Mouse (Mus musculus) CH12.LX (cell line): ENCODE measurements at regions not wholly inside any gene's neighbourhood (a gene's known extent, or its start where the extent isn't known, plus 50 kb on each side); places are given as distances from the start of the nearest gene placed in this dataset.

ENCODE experiments used
- DNase-seq: peaks from one replicate; pipeline ENCODE4 v3.0.0-alpha.2; 2013; ENCODE audit errors: extremely low read depth
- H3K27ac ChIP-seq: 2 replicates; pipeline ENCODE4 v1.5.1; 2012; ENCODE audit warnings: low read depth, mild to moderate bottlenecking, control low read depth, moderate library complexity; ENCODE audit not compliant: insufficient read depth
- H3K27me3 ChIP-seq: replicated peaks from 2 replicates; pipeline ENCODE3; 2012; ENCODE audit warnings: inconsistent platforms
- H3K36me3 ChIP-seq, 2 experiments: replicated peaks in 1 of 2; 2 replicates each; pipeline versions ENCODE3 to v1.6.1; 2012; ENCODE audit warnings: inconsistent platforms in 1 of 2, low read length in 1 of 2, mild to moderate bottlenecking in 1 of 2, mixed read lengths in 1 of 2, moderate library complexity in 1 of 2; ENCODE audit not compliant: control insufficient read depth in 1 of 2, insufficient read depth in 1 of 2
- H3K4me1 ChIP-seq, 2 experiments: 2 replicates each; pipeline ENCODE4 v1.6.1; 2012; ENCODE audit warnings: inconsistent platforms in 1 of 2, moderate library complexity in 1 of 2; ENCODE audit not compliant: insufficient read depth in 2 of 2, control insufficient read depth in 1 of 2
- H3K4me2 ChIP-seq: 2 replicates; pipeline ENCODE4 v1.6.1; 2012; ENCODE audit warnings: low read depth, mild to moderate bottlenecking, control low read depth; ENCODE audit not compliant: poor library complexity, insufficient read depth, severe bottlenecking
- H3K4me3 ChIP-seq, 3 experiments: fragments of 150-350 bp in 1 of 3; sonication (generic) in 1 of 3; replicated peaks in 1 of 3; 2 replicates each; pipeline versions ENCODE3 to v1.5.1; 2011 to 2012; ENCODE audit warnings: low read depth in 2 of 3, low read length in 2 of 3, mild to moderate bottlenecking in 2 of 3, moderate library complexity in 2 of 3, control low read depth in 1 of 3, improper control_type of control experiment in 1 of 3, inconsistent platforms in 1 of 3, mixed read lengths in 1 of 3; ENCODE audit not compliant: poor library complexity in 1 of 3
- H3K79me2 ChIP-seq: replicated peaks from 2 replicates; pipeline ENCODE4 v1.6.1; 2012; ENCODE audit warnings: mild to moderate bottlenecking, moderate library complexity; ENCODE audit not compliant: control insufficient read depth, poor library complexity, insufficient read depth, severe bottlenecking; ENCODE audit errors: extremely low read depth
- H3K9ac ChIP-seq: 2 replicates; pipeline ENCODE4 v1.6.1; 2012; ENCODE audit warnings: low read depth, mild to moderate bottlenecking, control low read depth, moderate library complexity; ENCODE audit not compliant: insufficient read depth
- H3K9me3 ChIP-seq: replicated peaks from 2 replicates; pipeline ENCODE3; 2012; ENCODE audit warnings: low read length, inconsistent platforms, mixed read lengths
- CHD1 ChIP-seq: IDR thresholded peaks from 2 replicates; pipeline ENCODE4 v1.6.1; 2012; ENCODE audit warnings: low read depth, low read length, improper control_type of control experiment, inconsistent platforms
- CHD2 ChIP-seq: IDR thresholded peaks from 2 replicates; pipeline ENCODE4 v1.6.1; 2011; ENCODE audit warnings: low read length, improper control_type of control experiment
- GABPA ChIP-seq: IDR thresholded peaks from 2 replicates; pipeline ENCODE4 v1.6.1; 2012; ENCODE audit warnings: low read depth, low read length, improper control_type of control experiment, inconsistent platforms; ENCODE audit not compliant: insufficient replicate concordance
- JUND ChIP-seq: conservative IDR thresholded peaks from 2 replicates; pipeline ENCODE4 v1.6.1; 2011; ENCODE audit warnings: low read depth, low read length, improper control_type of control experiment
- MAFK ChIP-seq: IDR thresholded peaks from 2 replicates; pipeline ENCODE4 v1.6.1; 2011; ENCODE audit warnings: low read length, improper control_type of control experiment; ENCODE audit not compliant: insufficient replicate concordance
- MAZ ChIP-seq: IDR thresholded peaks from 2 replicates; pipeline ENCODE4 v1.6.1; 2012; ENCODE audit warnings: low read depth, mild to moderate bottlenecking, inconsistent platforms, low read length, improper control_type of control experiment, moderate library complexity
- RCOR1 ChIP-seq: conservative IDR thresholded peaks from 2 replicates; pipeline ENCODE4 v1.6.1; 2012; ENCODE audit warnings: low read depth, mild to moderate bottlenecking, inconsistent platforms, low read length, improper control_type of control experiment
- SIN3A ChIP-seq: IDR thresholded peaks from 2 replicates; pipeline ENCODE4 v1.6.1; 2012; ENCODE audit warnings: low read length, improper control_type of control experiment, inconsistent platforms
- TBP ChIP-seq: conservative IDR thresholded peaks from 2 replicates; pipeline ENCODE4 v1.6.1; 2011; ENCODE audit warnings: low read depth, low read length, improper control_type of control experiment
- USF2 ChIP-seq: conservative IDR thresholded peaks from 2 replicates; pipeline ENCODE4 v1.6.1; 2011; ENCODE audit warnings: low read depth, low read length, improper control_type of control experiment
- ZMIZ1 ChIP-seq: IDR thresholded peaks from 2 replicates; pipeline ENCODE4 v1.6.1; 2012; ENCODE audit warnings: low read depth, mild to moderate bottlenecking, inconsistent platforms, low read length, improper control_type of control experiment
- ZNF384 ChIP-seq: IDR thresholded peaks from 2 replicates; pipeline ENCODE4 v1.6.1; 2012; ENCODE audit warnings: low read depth, low read length, improper control_type of control experiment, inconsistent platforms
- dilution Hi-C: fragments of 300-500 bp; cut with MboI; formaldehyde crosslinking; loops from 2 replicates; pipeline ENCODE4 v1.14.3; 2020; ENCODE audit warnings: low sequenced_read_pairs; ENCODE audit not compliant: extremely low pct_unique_long_range_greater_than_20kb, extremely low pct_ligation_motif_present
- in situ Hi-C: fragments of 300-500 bp; cut with MboI; formaldehyde crosslinking; loops from 3 replicates; pipeline ENCODE4 v1.14.3; 2019; ENCODE audit warnings: low sequenced_read_pairs, low pct_ligation_motif_present, low pct_unique_long_range_greater_than_20kb, mixed read lengths

- Histone ChIP-seq H3K9me3 (no peaks in the 10 kb centered on the region), H3K4me3 (no peak overlapping the region), H3K27ac (no peak overlapping the region), H3K9ac (no peak overlapping the region), H3K4me1 (peaks cover 2 to 16% of the 10 kb centered on the region in 2 experiments; a peak in 2 of 4 replicates), H3K79me2 (no peaks in the 10 kb centered on the region), H3K4me2 (no peak overlapping the region), H3K27me3 (no peaks in the 10 kb centered on the region), H3K36me3 (no peaks in the 10 kb centered on the region)
- TF ChIP-seq CHD1 (no peak), MAZ (no peak), JUND (no peak), GABPA (no peak), SIN3A (no peak), RCOR1 (no peak), TBP (no peak), ZMIZ1 (no peak), USF2 (no peak), MAFK (no peak), CHD2 (no peak)
- DNase-seq, result no peak
- in situ Hi-C loops, result no loop called here
- dilution Hi-C loops, result no loop called here
Observed at GRCm38 (mm10) chrX:12452979-12453769, 134.4 kb upstream of the Atp6ap2 start.

GRCm38 (mm10) chrX:12461657-12462056 is 125.9 kb upstream of the Atp6ap2 start:
- H3K79me2 ChIP-seq, result no peaks in the 10 kb centered on the region
- H3K36me3 ChIP-seq, result no peaks in the 10 kb centered on the region
- TF ChIP-seq MAZ (no peak), ZMIZ1 (no peak), ZNF384 (no peak), GABPA (no peak)
- H3K27ac ChIP-seq, result no peak overlapping the region
- in situ Hi-C loops, result no loop called here
- no peak overlapping the region for H3K4me3 ChIP-seq
- DNase-seq, result no peak
- 0 out of 4 replicates have a peak, but pooled peaks cover 3 to 4% of the 10 kb centered on the region in 2 experiments for H3K4me1 ChIP-seq
- no peak overlapping the region for H3K9ac ChIP-seq
- H3K27me3 ChIP-seq, result no peaks in the 10 kb centered on the region
- dilution Hi-C loops, result no loop called here
- no peaks in the 10 kb centered on the region for H3K9me3 ChIP-seq
- H3K4me2 ChIP-seq, result no peak overlapping the region
